Mouse (Mus musculus) lung, adult 2 months (tissue): ENCODE data around the gene 9130023H24Rik. TPM values are rescaled to one million over a fixed set of nuclear protein-coding genes. Genes with fewer than 3 reads are reported as not detected.
A peak's percentile ranks its signal among the peaks of the same experiment; 100 is the strongest.

Experiments
- DNase-seq: peaks from one replicate; pipeline ENCODE4 v3.0.0; 2022
- H3K4me1 ChIP-seq: fragments of 200-500 bp; 2 replicates; pipeline ENCODE4 v1.6.1; 2011; ENCODE audit warnings: low read length; ENCODE audit not compliant: control insufficient read depth, insufficient read depth
- H3K4me3 ChIP-seq: fragments of 200-500 bp; replicated peaks from 2 replicates; pipeline ENCODE3; 2011; ENCODE audit warnings: low read depth, mild to moderate bottlenecking, control low read depth, low read length; ENCODE audit errors: extremely low read depth
- CTCF ChIP-seq: fragments of 200-500 bp; IDR thresholded peaks from 2 replicates; pipeline ENCODE4 v1.5.1; 2011; ENCODE audit warnings: mild to moderate bottlenecking, low read length, control low read depth; ENCODE audit not compliant: insufficient read depth
- POLR2A ChIP-seq: fragments of 200-500 bp; IDR thresholded peaks from 2 replicates; pipeline ENCODE4 v1.6.1; 2011; ENCODE audit warnings: low read depth, mild to moderate bottlenecking, control low read depth, low read length, borderline replicate concordance; ENCODE audit errors: extremely low read depth
- WGBS: fragments of 180-500 bp; shearing (Covaris S2); methylation state at CpG from one replicate; pipeline ENCODE4 v1.1.7; 2018; 5-methylcytosine and 5-hydroxymethylcytosine counted together
- polyA plus RNA-seq: library from polyadenylated mRNA; depleted of rRNA; stranded (reverse); fragments of >200 nt; gene quantifications from 2 replicates; pipeline ENCODE4 v1.2.3, GENCODE M21; 2012

9130023H24Rik gene
- polyA plus RNA-seq, 1 experiment: 3.1 TPM

DNA sequence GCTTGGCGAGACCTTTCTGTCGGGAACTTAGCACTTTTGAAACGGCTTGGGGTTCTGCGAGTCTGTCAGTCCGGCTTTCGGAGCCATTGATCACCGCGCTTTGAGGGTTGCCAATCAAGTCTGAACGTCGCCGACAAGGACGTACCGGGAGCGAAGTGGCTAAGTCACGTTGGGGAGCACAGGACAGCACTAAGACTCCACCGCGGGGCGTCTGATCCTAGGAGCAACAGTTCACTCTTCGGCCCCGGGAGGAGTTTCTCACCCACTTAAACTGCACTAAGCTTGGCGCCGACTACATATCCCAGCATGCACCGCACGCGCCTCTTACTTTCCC lies 271 bp downstream of the 9130023H24Rik start:
- H3K4me3 ChIP-seq: peak overlapping the region; percentile 85
- under 1% methylated on average over 25 of the region's 25 CpGs for WGBS
- TF ChIP-seq CTCF (no peak), POLR2A (no peak)
- H3K4me1 ChIP-seq: no peaks in the 10 kb centered on the region
- DNase-seq: no peak

DNA sequence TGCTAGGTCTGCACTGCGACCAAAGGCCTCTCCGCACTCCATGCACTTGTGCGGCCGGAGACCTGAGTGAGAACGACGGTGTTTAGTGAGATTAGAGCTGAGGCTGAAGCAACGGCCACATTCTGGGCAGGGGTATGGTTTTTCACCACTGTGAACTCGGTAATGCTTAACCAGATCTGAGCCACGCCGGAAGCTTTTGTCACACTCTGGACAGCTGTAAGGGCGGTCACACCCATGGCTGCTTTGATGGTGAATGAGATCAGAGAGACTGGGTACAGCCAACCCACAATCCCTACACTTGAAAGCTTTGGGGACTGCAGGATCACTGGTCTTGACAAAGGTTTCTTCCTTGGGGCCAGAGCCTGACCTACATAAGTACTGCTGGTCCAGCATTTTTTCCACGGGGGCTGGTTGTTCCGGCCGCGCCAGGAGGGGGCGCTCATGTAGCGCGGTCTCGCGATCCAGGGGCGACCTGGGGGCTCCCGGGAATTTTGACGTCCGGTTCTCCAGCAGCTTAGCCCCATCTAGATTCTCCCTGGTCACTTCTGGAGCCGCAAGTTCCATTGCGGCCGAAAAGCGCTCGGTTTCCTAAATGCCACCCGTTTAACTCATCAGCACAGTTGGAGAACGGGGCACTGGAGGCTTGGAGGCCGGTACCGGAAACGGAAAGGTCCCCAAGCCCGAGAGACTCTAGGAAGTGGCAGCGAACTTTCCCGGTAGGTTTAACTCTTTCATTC lies 807 bp downstream of the 9130023H24Rik start, which contains the start of gene Armc5:
Gene Armc5, plus strand, starts transcription at position 487 of the 737 bp plus-strand sequence.
- peak; percentile 90 for DNase-seq
- peak; percentile 50; the same call in 1 of the 2 replicates for TF ChIP-seq CTCF
- 0 out of 2 replicates have a peak, but pooled peaks have one; percentile 32 for TF ChIP-seq POLR2A
- Histone ChIP-seq H3K4me3 (peak within 1 kb of the TSS; percentile 85), H3K4me1 (no peaks in the 10 kb centered on the region)
- WGBS: 22% methylated on average over 37 of the region's 37 CpGs

DNA sequence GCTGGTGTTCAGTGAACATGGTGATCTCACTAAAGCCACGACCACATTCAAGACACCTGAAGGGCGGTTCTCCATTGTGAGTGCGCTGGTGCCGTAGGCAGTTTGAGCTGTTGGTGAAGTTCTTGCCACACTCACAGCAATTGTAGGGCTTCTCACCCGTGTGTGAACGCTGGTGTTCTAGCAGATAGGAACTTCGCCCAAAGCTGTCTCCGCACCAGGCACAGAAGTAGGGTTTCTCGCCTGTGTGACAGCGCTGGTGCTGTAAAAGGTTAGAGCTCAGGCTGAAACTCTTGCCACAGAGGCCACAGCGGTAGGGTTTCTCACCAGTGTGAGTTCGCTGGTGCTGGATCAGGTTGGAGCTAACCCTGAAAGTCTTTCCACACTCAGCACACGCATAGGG lies 1.4 kb downstream of the 9130023H24Rik start:
- no peak overlapping the region for H3K4me3 ChIP-seq
- H3K4me1 ChIP-seq: no peaks in the 10 kb centered on the region
- WGBS: 91% methylated on average over 13 of the region's 13 CpGs
- no peak for DNase-seq
- no peak for TF ChIP-seq POLR2A
- TF ChIP-seq CTCF: no peak

DNA sequence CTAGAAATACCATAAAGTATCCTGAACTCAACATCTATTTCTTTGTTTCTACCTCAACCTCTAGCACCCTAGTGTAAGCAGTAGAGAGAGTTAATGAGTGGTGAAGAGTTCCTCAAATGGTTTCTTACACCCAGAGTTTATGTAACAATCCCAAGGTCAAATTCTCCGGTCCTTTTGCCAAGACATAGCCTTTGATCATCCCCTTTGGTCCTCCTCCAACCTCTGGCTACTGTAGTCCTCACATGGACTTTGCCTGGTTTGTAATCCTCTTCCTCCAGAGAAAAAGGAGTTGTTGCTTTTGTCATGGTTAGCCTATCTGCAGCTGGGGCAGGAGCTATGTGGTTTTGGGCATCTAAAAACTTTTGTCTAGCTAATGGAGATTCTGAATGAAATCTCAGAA lies 2.4 kb downstream of the 9130023H24Rik start:
- TF ChIP-seq CTCF (no peak), POLR2A (no peak)
- 70% methylated on average over 1 of the region's 1 CpGs for WGBS
- DNase-seq: no peak

DNA sequence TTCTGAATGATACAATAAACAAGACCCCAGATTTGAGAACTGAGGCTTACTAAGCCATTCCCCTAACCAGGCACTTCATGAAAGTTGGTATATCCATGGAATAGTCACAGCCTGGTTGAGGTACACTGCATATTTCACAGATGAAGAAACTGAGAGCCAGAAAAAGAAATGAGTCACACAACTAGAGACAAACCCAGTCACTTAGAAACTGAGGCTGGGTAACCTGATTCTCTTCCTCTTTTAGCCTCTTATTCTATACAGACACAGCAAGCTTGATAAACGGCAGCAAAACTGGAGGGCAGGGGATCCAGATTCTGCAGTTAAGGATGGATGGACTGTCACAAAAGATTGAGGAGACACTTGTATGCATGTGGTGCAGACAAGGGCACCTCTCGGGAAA lies 3.0 kb downstream of the 9130023H24Rik start:
- Histone ChIP-seq H3K4me3 (no peak overlapping the region), H3K4me1 (no peaks in the 10 kb centered on the region)
- 78% methylated on average over 2 of the region's 2 CpGs for WGBS
- TF ChIP-seq POLR2A: no peak
- no peak for TF ChIP-seq CTCF
- no peak for DNase-seq

More for the DNA sequence above, 2.4 kb downstream of the 9130023H24Rik start:
- Histone ChIP-seq H3K4me3 (no peak overlapping the region), H3K4me1 (no peaks in the 10 kb centered on the region)

- DNase-seq: no peak
- no peaks in the 10 kb centered on the region for H3K4me1 ChIP-seq
- no peak for TF ChIP-seq CTCF
- no peak for TF ChIP-seq POLR2A
- WGBS: 39% methylated on average over 8 of the region's 8 CpGs
- H3K4me3 ChIP-seq: no peak overlapping the region
Observed at GRCm38 (mm10) chr7:128231741-128232140, 6.1 kb downstream of the 9130023H24Rik start.

GRCm38 (mm10) chr7:128220936-128221335 lies 16.9 kb downstream of the 9130023H24Rik start:
- DNase-seq: no peak

GRCm38 (mm10) chr7:128219952-128220351 lies 17.9 kb downstream of the 9130023H24Rik start:
- 59% methylated on average over 4 of the region's 4 CpGs for WGBS
- Histone ChIP-seq H3K4me1 (no peaks in the 10 kb centered on the region), H3K4me3 (no peak overlapping the region)
- TF ChIP-seq CTCF: no peak
- no peak for TF ChIP-seq POLR2A
- DNase-seq: no peak

More at GRCm38 (mm10) chr7:128220936-128221335, 16.9 kb downstream of the 9130023H24Rik start:
- TF ChIP-seq CTCF (no peak), POLR2A (no peak)
- WGBS: 79% methylated on average over 3 of the region's 3 CpGs
- no peak overlapping the region for H3K4me3 ChIP-seq
- no peaks in the 10 kb centered on the region for H3K4me1 ChIP-seq

DNA sequence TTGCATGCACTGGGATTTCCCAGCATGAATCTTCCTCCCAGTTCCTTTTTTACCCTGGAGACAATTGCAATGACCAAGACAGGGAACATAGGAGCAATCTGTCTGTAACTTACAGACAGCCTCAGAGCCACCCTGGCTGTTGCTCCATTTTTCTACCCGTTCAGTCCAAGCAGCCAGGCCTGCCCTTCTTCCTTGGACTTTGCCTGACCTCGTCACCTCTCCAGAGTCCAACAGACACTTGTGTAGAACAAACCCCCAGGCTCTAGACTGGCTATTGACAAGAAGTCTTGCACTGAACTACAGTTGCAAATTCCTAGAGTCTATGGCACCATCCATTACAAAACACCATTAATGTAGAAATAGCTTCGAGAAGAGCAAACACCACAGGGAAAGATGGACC lies 28.0 kb downstream of the 9130023H24Rik start:
- Histone ChIP-seq H3K4me1 (no peaks in the 10 kb centered on the region), H3K4me3 (no peak overlapping the region)
- no peak for DNase-seq
- WGBS: 44% methylated on average over 3 of the region's 3 CpGs
- TF ChIP-seq POLR2A: no peak
- no peak for TF ChIP-seq CTCF

- Histone ChIP-seq H3K4me1 (no peaks in the 10 kb centered on the region), H3K4me3 (no peak overlapping the region)
- TF ChIP-seq CTCF: peak; percentile 68
- TF ChIP-seq POLR2A: no peak
- DNase-seq: peak; percentile 41
- 4% methylated on average over 4 of the region's 4 CpGs for WGBS
Observed at GRCm38 (mm10) chr7:128208187-128208586, 29.6 kb downstream of the 9130023H24Rik start.
